Mouse (Mus musculus) adrenal gland, adult (tissue): Measurements from ENCODE around the gene Xpr1.
A peak's percentile ranks its signal among the peaks of the same experiment; 100 is the strongest.

ENCODE experiments used
- DNase-seq, 2 experiments: peaks; one replicate each; pipeline ENCODE4 v3.0.0; 2022 to 2023; ENCODE audit warnings: low spot score in 1 of 2; ENCODE audit not compliant: inconsistent age in 2 of 2

Xpr1 gene

GRCm38 (mm10) chr1:155416701-155417677, at the start of gene Xpr1:
TSS of gene Xpr1 (minus strand) at chr1:155417415.
- peak; percentile 96 to 98 for DNase-seq

- DNase-seq: no peak
These were observed 46.2 kb upstream of the Xpr1 start for GRCm38 (mm10) chr1:155463442-155463841.

GRCm38 (mm10) chr1:155462582-155462981, 45.4 kb upstream of the Xpr1 start:
- no peak for DNase-seq

GRCm38 (mm10) chr1:155457532-155457931, 40.3 kb upstream of the Xpr1 start:
- DNase-seq: no peak

- no peak for DNase-seq
These were observed 36.0 kb upstream of the Xpr1 start for GRCm38 (mm10) chr1:155453180-155453579.

GRCm38 (mm10) chr1:155448932-155449331, 31.7 kb upstream of the Xpr1 start:
- no peak for DNase-seq

- DNase-seq: no peak
These were observed 30.1 kb upstream of the Xpr1 start for GRCm38 (mm10) chr1:155447277-155447676.

- no peak for DNase-seq
These were observed 25.9 kb upstream of the Xpr1 start for GRCm38 (mm10) chr1:155443115-155443514.

GRCm38 (mm10) chr1:155442521-155443001, 25.3 kb upstream of the Xpr1 start:
- DNase-seq: peak in 1 of 2 experiments; percentile 56

GRCm38 (mm10) chr1:155439551-155439950, 22.3 kb upstream of the Xpr1 start:
- DNase-seq: no peak

GRCm38 (mm10) chr1:155438525-155438924, 21.3 kb upstream of the Xpr1 start:
- no peak for DNase-seq

- no peak for DNase-seq
These were observed 12.1 kb upstream of the Xpr1 start for GRCm38 (mm10) chr1:155429304-155429703.

GRCm38 (mm10) chr1:155427126-155427865, 10.1 kb upstream of the Xpr1 start:
- DNase-seq: no peak

- DNase-seq: peak in 1 of 2 experiments; percentile 53
These were observed 8.6 kb upstream of the Xpr1 start for GRCm38 (mm10) chr1:155425743-155426315.

GRCm38 (mm10) chr1:155425285-155425684, 8.1 kb upstream of the Xpr1 start:
- DNase-seq: no peak

- peak; percentile 54 to 82 for DNase-seq
These were observed 6.6 kb upstream of the Xpr1 start for GRCm38 (mm10) chr1:155423801-155424200.

GRCm38 (mm10) chr1:155422022-155422421, 4.8 kb upstream of the Xpr1 start:
- DNase-seq: no peak

GRCm38 (mm10) chr1:155416147-155416700, 991 bp downstream of the Xpr1 start:
- no peak for DNase-seq

- DNase-seq: peak in 1 of 2 experiments; percentile 52
These were observed 1.8 kb downstream of the Xpr1 start for GRCm38 (mm10) chr1:155415421-155415820.

GRCm38 (mm10) chr1:155412705-155413104, 4.5 kb downstream of the Xpr1 start:
- DNase-seq: no peak

GRCm38 (mm10) chr1:155408577-155408966, 8.6 kb downstream of the Xpr1 start:
- peak in 1 of 2 experiments; percentile 73 for DNase-seq
